Mouse (Mus musculus) heart, postnatal 4 days (tissue): Measurements from ENCODE around the gene Pkp2. TPM values are rescaled to one million over a fixed set of nuclear protein-coding genes. Genes with fewer than 3 reads are reported as not detected.
"Not testable (repeated sequence)": the region's sequence is repeated elsewhere in the genome, so short reads cannot be mapped to it uniquely, and the experiment has no call there.

ENCODE experiments used
- DNase-seq: peaks from one replicate; pipeline ENCODE4 v3.0.0; 2021
- total RNA-seq, 2 experiments: library from RNA; stranded (reverse); gene quantifications; 2 replicates each; pipeline ENCODE4 v1.2.3; 2021

The Pkp2 gene
- total RNA-seq = 100 to 1,000 TPM; 160 to 171 TPM

DNA sequence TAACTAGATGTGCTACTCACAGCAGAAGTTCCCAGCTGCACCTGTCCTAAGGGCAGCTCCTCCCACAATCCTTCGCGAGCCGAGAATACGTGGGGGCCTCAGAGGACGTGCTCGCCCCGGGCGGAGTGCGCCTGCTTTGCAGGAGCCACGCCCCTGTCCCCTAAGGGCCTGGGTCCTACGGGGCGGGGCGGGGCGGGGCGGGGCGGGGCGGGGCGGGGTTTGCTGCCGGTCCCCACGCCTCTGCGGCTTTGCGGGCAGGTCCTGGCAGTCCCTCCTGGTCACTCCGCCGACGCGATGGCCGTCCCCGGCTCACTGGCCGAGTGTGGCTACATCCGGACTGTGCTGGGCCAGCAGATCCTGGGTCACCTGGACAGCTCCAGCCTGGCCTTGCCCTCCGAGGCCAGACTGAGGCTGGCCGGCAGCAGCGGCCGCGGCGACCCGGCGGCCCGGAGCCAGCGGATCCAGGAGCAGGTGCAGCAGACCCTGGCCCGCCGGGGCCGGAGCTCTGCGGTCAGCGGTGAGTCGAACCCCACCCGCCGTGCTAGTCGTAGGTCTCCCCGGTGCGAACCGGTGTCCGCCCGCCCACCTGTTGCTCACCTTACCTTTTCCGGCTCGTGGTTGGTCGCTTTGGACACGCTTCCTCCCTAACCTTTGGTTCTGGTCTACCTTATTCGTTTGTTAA lies at the start of gene Pkp2:
Gene Pkp2 (plus strand): TSS at position 240 of the 682 bp plus-strand sequence.
- DNase-seq = peak; percentile 77

DNA sequence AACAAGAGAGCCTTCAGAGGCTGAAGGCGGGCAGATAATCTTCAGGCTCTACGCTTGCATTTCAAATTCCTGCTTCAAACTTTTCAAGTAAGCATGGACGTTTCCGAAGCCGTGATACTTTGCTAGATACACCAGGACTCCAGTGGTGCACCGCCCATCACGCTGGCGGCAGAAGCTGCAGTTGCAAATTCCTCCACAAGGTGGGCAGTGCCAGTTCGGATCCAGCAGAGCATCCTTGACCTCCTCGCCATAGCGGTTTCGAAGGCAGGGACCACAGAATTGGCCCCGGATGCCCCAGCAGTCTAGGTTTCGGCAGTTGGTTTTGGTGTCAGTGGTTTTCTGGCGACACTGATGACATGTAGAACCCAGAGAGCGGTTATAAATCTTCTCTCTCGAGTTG lies 15.7 kb upstream of the Pkp2 start:
- no peak for DNase-seq

DNA sequence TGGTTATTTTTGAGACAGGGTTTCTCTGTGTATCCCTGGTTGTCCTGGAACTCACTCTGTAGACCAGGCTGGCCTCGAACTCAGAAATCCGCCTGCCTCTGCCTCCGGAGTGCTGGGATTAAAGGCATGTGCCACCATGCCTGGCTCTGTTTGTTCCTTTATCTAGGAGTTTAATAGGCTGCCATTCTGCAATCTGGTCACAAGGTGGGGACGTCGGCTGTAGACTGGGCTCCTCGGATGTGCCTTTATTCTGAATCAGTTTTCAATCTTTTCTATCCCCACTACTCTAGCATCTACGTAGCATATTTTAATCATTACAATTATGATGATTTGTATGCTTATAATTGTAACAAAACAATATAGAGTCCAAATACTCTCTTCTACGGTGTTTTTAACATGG lies 11.1 kb upstream of the Pkp2 start:
- peak; percentile 53 for DNase-seq

DNA sequence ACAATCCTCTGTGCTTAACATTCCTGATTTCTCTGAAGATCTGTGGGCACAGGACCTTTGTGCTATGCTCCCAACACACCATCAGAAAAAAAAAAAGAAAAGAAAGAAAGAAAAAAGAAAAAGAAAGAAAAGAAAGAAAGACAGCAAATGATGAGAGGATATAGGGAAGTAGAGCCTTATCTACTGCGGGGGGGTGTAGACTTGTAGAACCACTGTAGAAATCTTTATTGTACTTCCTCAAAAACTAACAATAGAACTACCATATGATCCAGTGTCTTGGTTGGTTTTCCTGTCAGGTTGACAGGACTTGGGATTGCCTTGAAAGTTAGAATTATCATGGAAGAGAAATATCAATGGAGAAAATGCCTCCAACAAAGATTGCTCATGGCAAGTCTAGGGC lies 8.5 kb upstream of the Pkp2 start:
- DNase-seq = no peak

DNA sequence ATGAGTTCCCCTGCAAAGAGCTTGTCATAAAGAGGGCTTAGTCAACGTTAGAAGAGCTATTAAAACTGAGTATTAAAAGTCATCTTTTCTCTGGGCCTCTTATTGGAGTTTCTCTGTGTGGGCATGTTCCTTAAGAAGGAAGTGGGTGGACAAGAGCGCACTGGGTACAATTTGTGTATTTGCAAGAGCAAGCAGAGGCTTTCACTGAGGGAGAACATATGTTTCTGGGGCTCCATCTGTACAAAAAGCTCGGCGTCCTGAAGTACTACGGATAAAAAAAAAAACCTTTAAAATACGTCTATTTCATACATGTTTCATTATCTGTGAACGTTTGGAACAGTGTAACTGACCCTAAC lies 417 bp upstream of the Pkp2 start:
- DNase-seq = no peak

DNA sequence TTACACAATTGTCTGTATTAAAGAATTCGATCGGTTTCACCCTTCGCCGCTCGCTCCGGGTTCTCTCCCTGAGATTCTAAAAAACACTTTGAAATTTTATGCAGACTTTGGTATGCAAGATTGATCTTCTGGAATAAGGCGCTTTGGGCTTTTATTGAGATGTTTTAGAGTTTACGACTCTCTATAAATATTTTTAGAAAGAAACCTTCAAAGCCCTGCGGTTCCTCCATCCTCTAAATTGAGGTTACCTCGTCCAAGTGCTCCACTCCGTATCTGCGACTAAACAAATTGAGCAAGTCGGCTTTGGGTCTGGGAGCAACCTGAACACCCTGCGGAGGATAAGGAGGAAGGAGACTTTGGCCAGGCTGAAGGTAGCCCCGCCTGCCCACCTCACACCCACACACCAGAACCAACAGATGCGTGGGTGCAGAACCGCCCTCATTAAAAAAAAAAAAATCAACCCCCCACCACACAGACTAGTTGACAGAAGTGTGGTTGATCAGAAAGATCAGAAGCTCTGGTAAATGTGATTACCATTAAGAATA lies 715 bp downstream of the Pkp2 start:
- DNase-seq = no peak

DNA sequence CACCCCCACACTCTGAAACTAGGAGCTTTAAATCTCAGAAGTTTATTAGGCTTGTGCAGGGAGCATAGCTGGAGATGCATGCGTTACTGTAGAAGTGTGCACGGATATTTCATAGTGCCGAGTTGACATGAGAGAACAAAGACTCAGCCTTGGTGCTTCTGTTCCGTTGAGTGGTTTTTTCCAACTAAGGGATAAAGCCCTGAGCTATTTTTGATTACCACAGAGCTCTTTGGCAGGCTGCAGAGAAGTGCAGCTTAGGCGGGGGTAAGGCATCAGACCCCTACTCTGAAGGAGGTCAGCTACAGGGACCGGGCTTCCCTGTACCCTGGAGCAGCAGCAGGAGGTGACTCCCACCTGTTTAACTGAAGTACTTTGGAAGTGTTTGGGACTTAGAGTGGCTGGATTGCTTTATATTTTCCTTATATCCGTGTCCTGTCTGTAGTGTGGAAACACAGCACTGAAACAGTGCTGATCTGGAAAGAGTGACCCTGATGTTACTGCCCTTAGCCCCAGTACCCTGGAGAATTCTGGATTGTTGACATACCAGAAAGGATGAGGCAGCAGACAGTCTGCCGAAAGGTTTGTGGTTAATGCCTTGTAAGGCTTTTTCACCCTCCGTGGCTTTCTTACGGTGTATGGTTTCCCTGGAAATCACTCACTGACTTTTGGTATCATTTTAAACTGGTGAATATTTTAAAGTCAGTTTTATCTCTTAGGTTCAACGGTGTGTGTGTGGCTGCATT lies 2.7 kb downstream of the Pkp2 start:
- peak; percentile 34 for DNase-seq

DNA sequence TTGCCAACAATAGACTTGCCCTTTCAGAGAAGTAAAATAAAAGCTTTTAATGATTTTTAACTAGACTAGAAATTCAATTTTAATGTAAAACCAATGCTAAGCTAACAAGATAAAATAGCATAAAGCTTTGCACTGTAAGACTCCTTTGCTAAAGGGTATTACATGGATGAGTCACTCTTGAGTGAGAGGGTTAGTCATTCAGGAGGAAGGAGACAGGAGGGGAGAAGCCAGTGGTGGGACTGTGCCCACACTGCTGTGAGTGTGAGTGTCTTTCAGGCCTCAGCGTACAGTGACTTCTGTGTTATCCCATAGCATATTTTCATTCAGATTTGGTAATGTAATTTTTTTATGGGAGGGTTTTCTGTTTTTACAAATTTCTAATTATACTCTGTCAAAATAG lies 3.8 kb downstream of the Pkp2 start:
- DNase-seq = no peak

DNA sequence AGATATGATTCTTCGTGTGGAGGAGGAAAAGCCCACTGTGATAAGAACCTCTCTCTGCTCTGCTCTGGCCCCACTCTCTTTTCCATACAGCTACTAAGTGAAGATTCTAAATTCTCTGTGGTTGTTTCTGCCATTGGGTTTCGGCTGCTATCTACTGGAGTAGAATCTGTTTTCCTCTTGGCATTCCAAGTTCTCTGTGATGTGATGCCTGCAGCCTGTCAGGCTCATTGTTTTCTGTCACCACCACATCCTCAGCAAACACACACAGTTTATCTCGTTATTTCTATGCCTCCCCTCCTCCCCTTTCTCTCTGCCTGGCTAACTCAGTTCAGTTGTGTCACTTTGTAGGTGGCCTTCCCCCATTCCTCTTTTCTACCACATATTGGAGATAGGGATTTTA lies 6.7 kb downstream of the Pkp2 start:
- no peak for DNase-seq

DNA sequence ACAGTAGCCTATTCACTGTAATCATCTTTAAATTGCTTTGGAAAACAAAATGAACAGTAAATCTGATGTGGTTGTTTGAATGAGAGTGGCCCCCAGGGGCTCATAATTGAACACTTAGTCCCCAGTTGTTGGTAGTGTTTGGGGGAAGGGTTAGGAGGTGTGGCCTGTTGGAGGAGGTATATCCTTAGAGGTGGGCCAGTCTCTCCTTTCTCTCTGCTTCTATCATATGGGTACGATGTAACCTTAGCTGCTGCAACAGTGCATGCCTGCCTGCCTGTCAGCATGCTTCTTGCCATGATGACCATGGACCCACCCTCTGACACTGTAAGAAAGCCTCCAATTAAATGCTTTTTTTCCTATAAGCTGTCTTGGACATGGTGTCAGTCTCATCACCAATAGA lies 9.5 kb downstream of the Pkp2 start:
- DNase-seq = no peak

DNA sequence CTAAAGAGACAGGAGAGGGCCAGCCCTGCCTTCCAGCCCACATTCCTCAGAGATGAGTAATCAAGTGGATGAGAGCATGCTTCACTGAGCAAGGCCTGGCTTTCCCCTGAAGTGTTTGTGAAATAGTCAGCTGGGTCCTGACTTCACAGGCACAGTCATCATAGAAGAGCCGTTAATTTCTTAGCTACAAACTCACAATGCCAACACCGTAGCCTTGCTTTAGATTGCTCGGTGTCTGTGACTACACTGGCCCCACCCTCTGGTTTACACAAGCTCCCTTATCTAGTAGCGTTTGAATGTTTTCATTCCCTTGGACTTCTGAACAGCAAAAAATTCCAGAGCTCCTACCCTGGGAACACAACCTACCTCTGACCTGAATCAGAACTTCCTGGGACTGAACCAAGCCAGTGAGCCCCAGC lies 11.4 kb downstream of the Pkp2 start:
- DNase-seq = peak; percentile 44

DNA sequence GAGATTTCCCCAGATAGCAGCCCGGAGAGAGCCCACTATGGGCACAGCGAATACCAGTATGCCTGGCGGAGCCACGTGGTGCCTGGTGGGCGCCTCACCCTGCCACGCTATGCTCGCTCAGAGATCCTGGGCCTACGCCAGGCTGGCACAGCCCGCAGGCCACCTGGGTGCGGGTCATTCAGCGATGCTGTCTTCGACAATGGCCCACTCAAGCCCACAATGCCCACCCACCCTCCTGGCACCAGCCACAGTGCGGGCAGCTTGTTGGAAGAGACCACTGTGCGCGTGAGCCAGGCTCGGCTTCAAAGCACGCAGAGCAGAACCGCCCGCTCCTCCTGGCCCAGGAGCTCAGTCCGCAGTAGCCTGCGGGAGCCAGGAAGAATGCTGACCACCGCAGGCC lies 12.7 kb downstream of the Pkp2 start:
- peak; percentile 21 for DNase-seq

DNA sequence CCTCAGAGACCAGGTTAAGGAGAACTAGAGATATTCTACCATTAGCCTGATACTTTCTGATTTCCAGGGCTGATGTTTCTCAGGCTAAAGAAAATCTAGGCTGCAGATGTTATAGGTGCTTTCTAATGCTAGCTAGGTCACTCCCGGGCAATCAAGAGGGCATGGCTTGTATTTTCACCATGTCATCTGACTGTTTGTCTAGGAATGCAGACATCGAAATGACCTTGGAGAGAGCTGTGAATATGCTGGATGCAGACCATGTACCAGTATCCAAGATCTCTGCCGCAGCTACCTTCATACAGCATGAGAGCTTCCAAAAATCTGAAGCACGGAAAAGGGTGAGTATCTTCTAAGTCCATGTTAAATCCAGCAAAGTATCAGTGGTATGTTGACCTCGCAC lies 17.3 kb downstream of the Pkp2 start:
- no peak for DNase-seq

DNA sequence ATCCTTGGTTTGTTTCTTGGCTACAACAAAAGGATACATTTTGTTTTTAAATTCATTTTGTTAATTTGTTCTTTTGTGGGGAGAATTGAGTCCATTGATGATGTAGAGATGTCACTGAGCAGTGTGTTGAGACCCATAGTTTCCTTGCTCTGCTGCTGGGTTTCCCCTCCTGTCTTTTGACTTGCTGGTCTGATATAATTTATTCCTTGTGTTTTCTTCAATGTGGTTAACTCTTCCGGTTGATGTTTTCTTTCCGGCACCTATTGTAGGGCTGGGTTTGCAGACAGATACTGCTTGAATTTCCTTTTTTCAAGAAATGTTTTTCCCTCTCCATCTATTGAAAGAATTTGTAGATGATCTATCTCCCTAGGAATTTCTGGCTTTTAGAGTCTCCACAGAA lies 20.8 kb downstream of the Pkp2 start:
- no peak for DNase-seq

DNA sequence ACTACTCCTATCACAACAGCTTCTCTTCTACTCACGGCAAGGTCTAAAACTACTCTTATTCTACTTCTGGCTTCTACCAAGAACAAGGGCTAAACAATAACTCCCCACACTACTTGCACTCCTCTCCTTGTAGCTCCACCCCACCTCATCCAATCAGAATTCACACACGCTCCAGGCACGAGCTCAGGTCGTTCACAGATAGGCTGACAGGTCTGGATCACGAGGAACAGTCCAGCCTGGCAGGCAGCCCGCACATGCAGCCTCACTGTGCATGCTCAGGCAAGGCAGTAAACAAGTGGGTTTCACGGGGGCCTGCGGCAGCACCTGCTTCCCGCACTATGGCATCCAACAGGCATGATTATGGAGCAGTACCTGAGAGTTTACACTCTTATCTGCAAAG lies 23.6 kb downstream of the Pkp2 start:
- DNase-seq = not testable (repeated sequence)

DNA sequence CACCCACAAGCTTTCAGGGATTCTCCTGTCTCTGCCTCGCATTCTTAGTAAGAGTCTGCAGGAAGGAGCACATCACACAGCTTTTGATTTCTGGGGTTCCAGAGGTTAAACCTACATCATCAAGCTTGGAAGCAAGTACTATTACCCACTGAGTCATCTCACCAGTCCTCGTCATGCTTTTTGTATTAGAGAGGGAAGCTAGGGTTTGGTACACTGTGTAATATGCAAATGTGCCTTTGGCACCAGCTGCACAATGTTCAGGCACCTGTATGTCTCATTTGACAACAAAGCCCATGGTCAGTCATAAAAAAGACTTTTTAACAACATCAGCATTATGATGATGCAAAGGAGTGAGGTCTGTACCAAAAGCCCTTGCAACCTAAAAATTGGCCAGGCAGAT lies 25.2 kb downstream of the Pkp2 start:
- no peak for DNase-seq

DNA sequence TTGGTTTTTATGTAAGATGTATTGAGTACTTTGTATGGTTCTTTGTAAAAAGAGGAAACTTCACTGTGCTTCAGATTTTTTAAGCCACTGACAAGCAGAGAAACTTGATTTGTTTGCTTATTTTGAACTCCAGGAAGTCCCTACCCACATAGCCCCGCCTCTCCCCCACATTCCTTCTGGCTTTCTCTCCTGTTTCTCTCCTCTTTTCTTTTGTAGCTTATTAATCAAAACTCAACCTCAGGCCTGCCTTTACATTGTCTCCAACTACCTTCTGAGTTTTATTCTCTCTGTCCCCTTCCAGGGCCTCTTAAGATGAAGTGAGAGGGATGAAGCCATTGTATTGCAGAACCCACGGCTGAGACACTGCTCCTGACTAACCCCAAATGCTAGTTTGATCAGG lies 31.6 kb downstream of the Pkp2 start:
- DNase-seq = no peak

DNA sequence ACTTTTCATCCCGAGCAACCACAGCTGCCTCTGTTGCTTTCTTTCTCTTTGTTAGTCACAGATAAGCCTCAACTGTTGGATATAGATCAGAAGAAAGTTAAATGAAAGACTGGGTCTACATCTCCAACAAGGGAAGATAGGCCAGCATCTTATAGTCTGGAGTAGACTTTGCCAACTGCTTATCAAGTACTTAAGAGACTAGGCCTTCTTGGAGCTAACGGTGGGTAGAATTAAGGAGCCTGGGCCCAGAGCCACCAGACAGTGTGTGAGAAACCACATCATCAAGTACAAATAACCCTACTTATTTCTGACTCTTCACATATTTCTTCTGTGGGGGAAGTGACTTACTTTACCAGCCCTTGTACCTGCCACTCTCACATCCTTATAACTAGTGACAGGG lies 37.4 kb downstream of the Pkp2 start:
- no peak for DNase-seq

DNA sequence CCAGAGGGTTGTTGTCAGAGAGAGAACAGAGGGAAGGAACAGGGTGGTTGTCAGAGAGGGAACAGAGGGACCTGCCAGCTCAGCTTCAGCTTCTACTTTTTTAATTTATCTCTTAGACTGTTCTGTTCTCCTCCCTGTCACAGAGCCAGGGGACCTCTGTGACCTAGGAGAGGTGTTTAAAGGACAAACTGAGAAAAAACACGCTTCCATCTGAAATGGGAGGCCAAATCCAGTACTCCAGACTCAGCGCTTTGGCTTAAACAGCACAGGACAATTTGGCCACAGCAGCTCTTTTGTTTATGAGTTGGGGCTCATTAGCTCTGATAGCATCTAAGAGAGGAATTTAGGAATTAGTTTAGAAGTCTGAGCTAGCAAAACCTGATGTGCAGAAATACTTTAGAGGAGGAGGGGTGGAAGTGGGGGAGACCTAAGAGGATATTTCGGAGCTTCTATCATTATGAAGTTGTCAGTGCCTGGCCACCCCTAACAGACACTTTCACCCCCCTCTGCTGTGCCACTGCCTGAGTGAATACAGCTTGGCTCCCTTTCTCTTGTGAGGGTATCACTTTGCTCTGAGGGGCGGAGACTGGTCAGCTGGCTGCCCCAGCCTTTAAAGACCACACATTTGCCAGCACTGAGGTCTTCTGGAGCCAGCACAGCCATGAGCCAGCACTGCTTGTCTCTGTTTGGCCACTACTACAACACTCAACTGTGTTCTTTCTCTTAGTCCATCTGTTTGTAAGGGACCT lies 40.4 kb downstream of the Pkp2 start:
- peak; percentile 57 for DNase-seq

DNA sequence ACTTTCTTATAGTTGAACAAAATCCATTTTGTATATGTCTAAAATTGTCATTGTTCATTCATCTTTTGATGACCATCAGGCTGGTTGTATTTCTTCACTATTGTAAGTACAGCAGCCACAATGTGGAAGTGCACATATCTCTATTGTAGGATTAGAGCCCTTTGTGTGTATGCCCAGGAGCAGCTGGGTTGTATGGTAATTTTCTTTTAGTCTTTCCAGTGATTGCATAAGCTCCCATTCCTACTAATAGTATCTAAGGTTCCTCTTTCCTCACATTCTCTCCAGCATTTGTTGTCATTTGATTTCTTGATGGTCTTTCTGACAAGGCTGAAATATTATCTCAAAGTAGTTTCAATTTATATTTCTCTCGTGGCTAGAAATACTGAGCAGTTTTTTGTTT lies 42.1 kb downstream of the Pkp2 start:
- no peak for DNase-seq

DNA sequence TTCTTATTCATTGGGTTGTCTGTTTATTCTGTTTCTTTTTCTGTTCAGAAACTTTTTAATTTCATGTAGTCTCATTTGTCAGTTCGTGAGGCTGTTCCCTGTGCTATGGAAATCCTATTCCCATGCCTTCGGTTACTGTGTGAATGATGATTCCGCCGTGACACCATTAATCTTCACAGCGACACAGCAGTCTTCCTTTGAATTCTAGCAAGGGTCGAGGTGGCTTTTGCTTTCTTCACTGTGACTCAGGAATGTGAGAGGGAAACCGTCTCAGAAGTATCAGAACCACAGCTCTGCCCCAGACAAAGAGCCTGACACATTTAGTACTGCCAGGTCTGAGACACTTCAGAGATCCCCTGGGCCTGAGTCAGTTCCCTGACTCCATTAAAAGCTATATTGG lies 42.8 kb downstream of the Pkp2 start:
- no peak for DNase-seq

DNA sequence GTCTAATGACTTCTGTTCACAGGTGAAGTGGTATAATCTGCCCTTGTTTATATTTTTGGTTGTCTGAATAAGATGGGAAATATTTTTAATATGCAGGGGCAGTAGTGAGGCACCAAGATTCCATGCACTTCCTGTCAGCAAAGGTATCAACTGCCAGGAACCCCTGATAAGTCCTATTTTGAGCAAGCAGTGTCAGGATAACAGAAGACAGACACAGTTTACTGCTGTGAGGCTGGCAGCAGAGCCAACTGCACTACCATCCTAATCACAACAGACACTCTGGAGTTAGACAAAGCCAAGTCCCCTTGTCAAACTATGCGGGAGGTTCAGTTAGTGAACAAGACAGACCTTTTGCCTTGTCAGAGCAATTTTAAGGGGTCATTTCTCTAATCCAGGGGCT lies 43.6 kb downstream of the Pkp2 start:
- peak; percentile 61 for DNase-seq

DNA sequence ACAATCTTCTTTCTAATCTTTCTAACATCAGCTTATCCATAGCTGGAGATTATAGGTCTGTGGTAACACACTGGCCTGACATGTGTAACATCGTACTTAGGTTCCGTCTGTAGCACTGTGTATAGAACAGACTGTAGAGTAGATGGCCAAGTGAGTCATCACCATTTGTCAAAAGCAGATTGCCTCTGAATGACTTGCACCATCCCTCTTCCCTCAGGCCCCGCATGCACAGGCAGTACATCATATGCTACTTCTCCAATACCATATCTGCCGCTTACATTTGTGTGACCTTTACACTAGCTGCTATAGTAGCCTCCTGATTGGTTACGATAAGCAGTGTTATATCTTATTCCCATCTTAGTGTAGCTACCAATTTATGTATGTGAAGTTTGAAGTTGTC lies 47.8 kb downstream of the Pkp2 start:
- no peak for DNase-seq

DNA sequence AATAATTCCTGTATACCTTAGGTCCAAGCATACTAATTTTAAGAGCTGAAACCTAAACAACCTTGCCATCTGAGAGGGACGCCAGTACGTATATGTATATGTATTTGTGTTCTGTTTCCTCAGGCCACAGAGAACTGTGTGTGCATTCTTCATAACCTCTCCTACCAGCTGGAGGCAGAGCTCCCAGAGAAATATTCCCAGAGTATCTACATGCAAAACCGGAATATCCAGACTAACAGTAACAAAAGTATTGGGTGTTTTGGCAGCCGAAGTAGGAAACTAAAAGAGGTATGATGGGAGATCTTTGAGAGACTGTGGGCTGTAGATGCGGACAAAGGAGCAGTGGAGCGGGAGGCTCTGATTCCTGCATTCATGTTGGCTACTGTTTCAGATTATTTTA lies 48.4 kb downstream of the Pkp2 start:
- no peak for DNase-seq
